Mouse (Mus musculus) kidney, adult 2 months (tissue): ENCODE results near the gene Matk. TPM values are rescaled to one million over a fixed set of nuclear protein-coding genes. Genes with fewer than 3 reads are reported as not detected.

Experiments used
- DNase-seq: peaks from one replicate; pipeline ENCODE4 v3.0.0; 2021
- H3K27ac ChIP-seq: fragments of 200-500 bp; 2 replicates; pipeline ENCODE4 v1.5.1; 2012; ENCODE audit warnings: low read depth, low read length, control low read depth, inconsistent platforms; ENCODE audit not compliant: insufficient read depth
- H3K27me3 ChIP-seq: fragments of 200-500 bp; replicated peaks from 2 replicates; pipeline ENCODE4 v1.6.1; 2012; ENCODE audit warnings: mild to moderate bottlenecking, moderate library complexity, low read length, inconsistent platforms; ENCODE audit not compliant: control insufficient read depth, insufficient read depth
- H3K36me3 ChIP-seq: fragments of 200-500 bp; 2 replicates; pipeline ENCODE4 v1.6.1; 2012; ENCODE audit warnings: mild to moderate bottlenecking, moderate library complexity, low read length, inconsistent platforms; ENCODE audit not compliant: control insufficient read depth, insufficient read depth
- H3K4me1 ChIP-seq: fragments of 200-500 bp; 2 replicates; pipeline ENCODE4 v1.6.1; 2011; ENCODE audit warnings: low read length; ENCODE audit not compliant: control insufficient read depth, insufficient read depth
- H3K4me3 ChIP-seq: fragments of 200-500 bp; 2 replicates; pipeline ENCODE4 v1.5.1; 2011; ENCODE audit warnings: mild to moderate bottlenecking, low read depth, low read length, control low read depth; ENCODE audit not compliant: insufficient read depth
- CTCF ChIP-seq: fragments of 200-500 bp; conservative IDR thresholded peaks from 2 replicates; pipeline ENCODE4 v1.5.1; 2011; ENCODE audit warnings: low read depth, mild to moderate bottlenecking, control low read depth, low read length, moderate library complexity, mixed read lengths; ENCODE audit not compliant: insufficient read depth, insufficient read length
- POLR2A ChIP-seq: fragments of 200-500 bp; IDR thresholded peaks from one replicate; pipeline ENCODE4 v1.6.1; 2011; ENCODE audit warnings: low read depth, low read length, control low read depth
- WGBS: fragments of 180-500 bp; shearing (Covaris S2); methylation state at CpG from one replicate; pipeline ENCODE4 v1.1.7; 2018; 5-methylcytosine and 5-hydroxymethylcytosine counted together
- polyA plus RNA-seq: library from polyadenylated mRNA; depleted of rRNA; stranded (reverse); fragments of >200 nt; gene quantifications from 2 replicates; pipeline ENCODE4 v1.2.3, GENCODE M21; 2012

Gene Matk
- polyA plus RNA-seq, 1 experiment, result 1.5 TPM

DNA sequence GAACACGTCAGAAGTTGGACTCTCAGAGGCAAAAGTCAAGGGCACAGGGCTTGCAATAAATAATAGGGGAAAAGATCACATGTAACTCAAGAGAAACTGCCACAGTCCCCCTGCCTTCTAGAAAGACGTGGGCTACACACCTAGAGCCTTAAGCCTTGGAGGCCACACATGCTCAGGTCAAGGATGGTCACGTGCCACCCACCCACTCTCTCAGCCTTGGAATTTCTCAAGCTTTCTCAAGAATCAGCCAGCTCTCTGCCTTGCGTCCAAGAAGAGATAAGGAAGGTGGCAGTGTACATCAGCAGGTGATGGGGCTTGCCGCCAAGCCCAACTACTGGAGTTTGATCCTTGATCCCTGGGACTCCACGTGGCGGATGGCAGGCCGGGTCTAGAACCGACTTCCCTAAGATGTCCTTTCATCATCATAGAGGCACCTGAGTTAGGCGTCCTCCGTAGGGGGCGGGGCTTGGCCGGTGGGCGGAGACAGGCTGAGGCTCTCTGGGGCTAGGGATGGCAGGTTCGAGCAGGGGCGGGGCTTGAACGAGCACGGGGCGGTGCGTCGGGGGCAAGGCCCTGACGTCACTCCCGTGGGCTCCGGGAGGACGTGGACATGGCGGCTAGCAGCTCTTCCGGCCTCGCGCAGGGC, 20.0 kb upstream of the Matk start, which contains the start of gene Zfr2:
Zfr2 (plus strand) TSS at position 576 of the 646 bp plus-strand sequence.
- Histone ChIP-seq H3K4me3 (peak within 1 kb of the TSS; percentile 69), H3K36me3 (no peaks in the 10 kb centered on the region), H3K4me1 (0 out of 2 replicates have a peak, but pooled peaks cover 3% of the 10 kb centered on the region), H3K27ac (no peak within 1 kb of the TSS), H3K27me3 (no peaks in the 10 kb centered on the region)
- TF ChIP-seq POLR2A (peak; percentile 52), CTCF (no peak)
- peak; percentile 93 for DNase-seq
- 8% methylated on average over 29 of the region's 29 CpGs for WGBS

- TF ChIP-seq POLR2A (no peak), CTCF (no peak)
- Histone ChIP-seq H3K4me1 (0 out of 2 replicates have a peak, but pooled peaks cover 3% of the 10 kb centered on the region), H3K27ac (no peak overlapping the region), H3K4me3 (peak overlapping the region; percentile 69), H3K27me3 (no peaks in the 10 kb centered on the region), H3K36me3 (no peaks in the 10 kb centered on the region)
- no peak for DNase-seq
- WGBS, result 2% methylated on average over 28 of the region's 28 CpGs
Measured at GRCm38 (mm10) chr10:81233226-81233585, 19.5 kb upstream of the Matk start.

DNA sequence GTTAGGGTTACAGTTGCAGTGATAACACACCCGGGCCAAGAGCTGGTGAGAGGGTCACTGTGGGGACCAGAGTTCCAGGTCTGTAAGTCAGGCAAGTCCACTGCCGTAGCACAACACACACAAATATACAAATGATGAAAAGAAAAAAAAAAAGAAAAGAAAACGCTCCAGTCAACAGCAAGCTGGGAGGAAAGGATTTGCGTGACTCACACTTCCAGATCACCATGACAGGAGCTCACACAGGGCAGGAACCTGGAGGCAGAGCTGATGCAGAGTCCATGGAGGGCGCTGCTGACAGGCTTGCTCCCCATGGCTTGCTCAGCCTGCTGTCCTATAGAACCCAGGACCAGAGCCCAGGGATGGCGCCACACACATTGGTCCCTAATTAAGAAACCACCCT, 18.5 kb upstream of the Matk start:
- no peak overlapping the region for H3K4me3 ChIP-seq
- 82% methylated on average over 6 of the region's 6 CpGs for WGBS
- H3K4me1 ChIP-seq, result 0 out of 2 replicates have a peak, but pooled peaks cover 3% of the 10 kb centered on the region
- no peaks in the 10 kb centered on the region for H3K36me3 ChIP-seq
- no peak overlapping the region for H3K27ac ChIP-seq
- H3K27me3 ChIP-seq, result no peaks in the 10 kb centered on the region
- TF ChIP-seq POLR2A (no peak), CTCF (no peak)
- DNase-seq, result no peak

DNA sequence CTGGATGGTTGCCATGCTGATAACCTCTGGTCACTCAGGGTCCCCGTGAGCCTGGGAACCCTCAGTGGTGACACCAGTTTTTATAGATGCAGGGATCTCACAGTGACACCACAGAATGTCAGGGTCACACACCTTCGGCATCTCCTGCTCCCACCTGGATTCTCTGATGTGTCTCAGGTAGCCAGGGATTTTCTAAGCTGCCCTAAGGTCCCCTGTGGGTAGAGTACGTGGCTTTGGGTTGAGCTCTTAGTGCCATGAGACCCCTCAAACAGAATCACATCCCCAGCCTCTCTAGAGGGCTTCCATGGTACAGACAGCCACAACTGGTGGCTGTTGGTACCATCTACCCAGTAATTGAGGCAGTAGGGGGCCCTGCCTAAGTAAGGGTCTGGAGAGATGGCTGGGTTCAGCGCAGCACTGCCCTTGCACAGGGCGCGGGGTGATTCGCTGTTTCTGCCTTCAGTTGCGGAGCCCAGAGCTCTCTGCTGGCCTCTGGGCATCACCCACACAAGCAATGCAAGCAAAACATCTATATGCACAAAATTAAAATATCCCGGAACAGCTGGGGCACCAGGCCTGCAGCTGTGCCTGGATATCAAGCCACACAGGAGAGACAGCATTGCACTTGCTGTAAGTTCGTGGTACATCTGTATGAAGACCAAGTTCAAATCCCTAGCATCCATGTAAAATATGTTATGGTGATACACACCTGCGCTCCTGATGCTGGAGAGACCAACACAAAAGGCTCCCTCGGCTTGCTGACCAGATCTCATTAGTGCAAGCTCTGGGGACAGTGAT, 16.1 kb upstream of the Matk start:
- Histone ChIP-seq H3K27me3 (peaks cover 2% of the 10 kb centered on the region), H3K27ac (no peak overlapping the region), H3K4me3 (no peak overlapping the region), H3K4me1 (0 out of 2 replicates have a peak, but pooled peaks cover 3% of the 10 kb centered on the region), H3K36me3 (no peaks in the 10 kb centered on the region)
- TF ChIP-seq CTCF (no peak), POLR2A (no peak)
- no peak for DNase-seq
- 83% methylated on average over 12 of the region's 12 CpGs for WGBS

GRCm38 (mm10) chr10:81238618-81239017, 14.1 kb upstream of the Matk start:
- Histone ChIP-seq H3K4me3 (no peak overlapping the region), H3K27me3 (peaks cover 2% of the 10 kb centered on the region), H3K4me1 (no peaks in the 10 kb centered on the region), H3K36me3 (no peaks in the 10 kb centered on the region), H3K27ac (no peak overlapping the region)
- WGBS, result 83% methylated on average over 2 of the region's 2 CpGs
- TF ChIP-seq POLR2A (no peak), CTCF (no peak)
- DNase-seq, result no peak

- 41% methylated on average over 13 of the region's 13 CpGs for whole genome bisulfite sequencing
- DNase-seq, result peak; percentile 33
- no peak overlapping the region for H3K4me3 ChIP-seq
- peak; percentile 66 for TF ChIP-seq CTCF
- no peak for TF ChIP-seq POLR2A
- no peak overlapping the region for H3K27ac ChIP-seq
- peaks cover 2% of the 10 kb centered on the region for H3K27me3 ChIP-seq
- no peaks in the 10 kb centered on the region for H3K36me3 ChIP-seq
- H3K4me1 ChIP-seq, result no peaks in the 10 kb centered on the region
Measured at GRCm38 (mm10) chr10:81240876-81241275, 11.9 kb upstream of the Matk start.

GRCm38 (mm10) chr10:81242021-81242420, 10.7 kb upstream of the Matk start:
- H3K4me3 ChIP-seq, result no peak overlapping the region
- no peaks in the 10 kb centered on the region for H3K36me3 ChIP-seq
- H3K4me1 ChIP-seq, result no peaks in the 10 kb centered on the region
- no peak for TF ChIP-seq POLR2A
- no peak for TF ChIP-seq CTCF
- WGBS, result 91% methylated on average over 16 of the region's 16 CpGs
- H3K27me3 ChIP-seq, result peaks cover 2% of the 10 kb centered on the region
- no peak for DNase-seq
- H3K27ac ChIP-seq, result no peak overlapping the region

DNA sequence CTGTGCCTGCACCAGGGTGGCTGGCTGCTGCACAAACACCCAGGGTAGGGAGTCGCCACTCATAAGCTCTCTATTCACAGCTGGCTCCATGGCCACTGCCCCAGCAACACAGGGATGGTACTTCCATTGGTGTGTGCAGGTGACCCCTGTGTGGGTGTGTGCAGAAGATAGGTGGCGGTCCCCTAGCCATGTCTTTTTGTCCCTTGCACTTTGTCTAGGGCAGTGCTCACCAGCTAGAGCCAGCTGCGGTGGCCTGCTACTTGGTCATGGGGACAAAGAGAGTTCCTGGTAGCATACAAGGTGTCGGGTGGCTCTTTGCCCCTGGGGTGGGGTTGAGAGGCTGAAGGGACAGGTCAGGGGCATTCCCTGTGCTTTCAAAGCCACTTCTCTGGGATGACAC, 8.6 kb upstream of the Matk start:
- H3K4me1 ChIP-seq, result no peaks in the 10 kb centered on the region
- H3K36me3 ChIP-seq, result no peaks in the 10 kb centered on the region
- WGBS, result 71% methylated on average over 4 of the region's 4 CpGs
- TF ChIP-seq CTCF, result no peak
- TF ChIP-seq POLR2A, result no peak
- no peak overlapping the region for H3K4me3 ChIP-seq
- DNase-seq, result no peak
- no peak overlapping the region for H3K27ac ChIP-seq
- peaks cover 2% of the 10 kb centered on the region for H3K27me3 ChIP-seq
